Mouse (Mus musculus) A20 (cell line): ENCODE results near the gene Tysnd1.
A peak's percentile ranks its signal among the peaks of the same experiment; 100 is the strongest.

Experiments used
- DNase-seq: peaks from one replicate; pipeline ENCODE4 v3.0.0-alpha.2; 2011; ENCODE audit warnings: low read depth, low spot score

Gene Tysnd1

GRCm38 (mm10) chr10:61737537-61737936 lies 42.2 kb downstream of the Tysnd1 start:
- DNase-seq = no peak

GRCm38 (mm10) chr10:61738126-61738525 lies 42.8 kb downstream of the Tysnd1 start:
- no peak for DNase-seq

- no peak for DNase-seq
Observed at GRCm38 (mm10) chr10:61741306-61741705, 46.0 kb downstream of the Tysnd1 start.

- peak; percentile 10 for DNase-seq
Observed at GRCm38 (mm10) chr10:61741873-61742272, 46.6 kb downstream of the Tysnd1 start.

- DNase-seq = no peak
Observed at GRCm38 (mm10) chr10:61742336-61742735, 47.0 kb downstream of the Tysnd1 start.

- peak; percentile 35 for DNase-seq
Observed at GRCm38 (mm10) chr10:61745133-61745532, 49.8 kb downstream of the Tysnd1 start.

GRCm38 (mm10) chr10:61747302-61747701 lies 52.0 kb downstream of the Tysnd1 start:
- DNase-seq = no peak

- peak; percentile 25 for DNase-seq
Observed at GRCm38 (mm10) chr10:61750014-61750413, 54.7 kb downstream of the Tysnd1 start.

GRCm38 (mm10) chr10:61751534-61752219 lies 56.4 kb downstream of the Tysnd1 start:
- DNase-seq = no peak
